Mouse (Mus musculus): Measurements from ENCODE around the gene Brsk2. TPM values are rescaled to one million over a fixed set of nuclear protein-coding genes. Genes with fewer than 3 reads are reported as not detected.

Brsk2 gene
- total RNA-seq, 2 experiments from 2014 or later = 229 to 232 TPM

GRCm38 (mm10) chr7:142016562-142016961, 67.0 kb downstream of the Brsk2 start:
- intact Hi-C loops (cut with DNase I) = loop anchor here (5.0 kb wide), 1 partner anchor 81 kb away; the partner anchor contains the start of gene Dusp8
- DNase-seq (ENCODE audit: low spot score in 2 of 2) = no peak

GRCm38 (mm10) chr7:142019699-142020098, 70.1 kb downstream of the Brsk2 start:
- DNase-seq (ENCODE audit: low spot score in 2 of 2) = no peak
- intact Hi-C loops (cut with DNase I) = loop anchor here (5.0 kb wide), 1 partner anchor 78 kb away; the partner anchor contains the start of gene Dusp8

- DNase-seq (ENCODE audit: low spot score in 2 of 2) = no peak
- intact Hi-C loops (cut with DNase I) = no loop called here
Observed at GRCm38 (mm10) chr7:142020827-142021226, 71.3 kb downstream of the Brsk2 start.

GRCm38 (mm10) chr7:142025196-142025595, 75.6 kb downstream of the Brsk2 start:
- intact Hi-C loops (cut with DNase I) = no loop called here

GRCm38 (mm10) chr7:142025926-142026325, 76.4 kb downstream of the Brsk2 start:
- intact Hi-C loops (cut with DNase I) = no loop called here
- no peak for DNase-seq (ENCODE audit: low spot score in 2 of 2)

More at GRCm38 (mm10) chr7:142025196-142025595, 75.6 kb downstream of the Brsk2 start:
- DNase-seq (ENCODE audit: low spot score in 2 of 2) = no peak

- intact Hi-C loops (cut with DNase I) = no loop called here
- DNase-seq (ENCODE audit: low spot score in 2 of 2) = no peak
Observed at GRCm38 (mm10) chr7:142030073-142030472, 80.5 kb downstream of the Brsk2 start.

- DNase-seq (ENCODE audit: low spot score in 2 of 2) = no peak
- intact Hi-C loops (cut with DNase I) = no loop called here
Observed at GRCm38 (mm10) chr7:142034198-142034597, 84.6 kb downstream of the Brsk2 start.

GRCm38 (mm10) chr7:142035048-142035811, 85.7 kb downstream of the Brsk2 start:
- intact Hi-C loops (cut with DNase I) = no loop called here
- no peak for DNase-seq (ENCODE audit: low spot score in 2 of 2)

- DNase-seq (ENCODE audit: low spot score in 2 of 2) = peak; percentile 31 to 36
- intact Hi-C loops (cut with DNase I) = no loop called here
Observed at GRCm38 (mm10) chr7:142037553-142038170, 88.1 kb downstream of the Brsk2 start.

- DNase-seq (ENCODE audit: low spot score in 2 of 2) = no peak
- intact Hi-C loops (cut with DNase I) = no loop called here
Observed at GRCm38 (mm10) chr7:142040756-142041155, 91.2 kb downstream of the Brsk2 start.

GRCm38 (mm10) chr7:142045344-142045743, 95.8 kb downstream of the Brsk2 start:
- DNase-seq (ENCODE audit: low spot score in 2 of 2) = no peak
- intact Hi-C loops (cut with DNase I) = no loop called here

GRCm38 (mm10) chr7:142045932-142046331, 96.4 kb downstream of the Brsk2 start:
- intact Hi-C loops (cut with DNase I) = no loop called here
- no peak for DNase-seq (ENCODE audit: low spot score in 2 of 2)

GRCm38 (mm10) chr7:142050536-142050935, 101.0 kb downstream of the Brsk2 start:
- intact Hi-C loops (cut with DNase I) = no loop called here
- no peak for DNase-seq (ENCODE audit: low spot score in 2 of 2)

Small RNAs within 50 kb of the gene (microRNA-seq; reads per million reads assigned to microRNA genes)
- gene Mir3104 = 4.1 reads per million, percentile 11 among the genes with 10 or more reads in this experiment

Other genes starting within 250 kb of the Brsk2 start
- not detected for gene Muc5ac, start 160.8 kb upstream of the Brsk2 start, total RNA-seq (2021)
- gene Muc5b, start 110.7 kb upstream of the Brsk2 start, total RNA-seq (2021) = not detected
- gene Tollip, start 31.2 kb upstream of the Brsk2 start, total RNA-seq (2021) = 100 to 1,000 TPM; 131 to 140 TPM
- gene Mob2, start 111.3 kb downstream of the Brsk2 start, total RNA-seq (2021) = 10 to 100 TPM; 34.6 to 37.5 TPM
- gene Dusp8, start 146.1 kb downstream of the Brsk2 start, total RNA-seq (2021) = 100 to 1,000 TPM; 151 to 163 TPM
- gene Gm45618, start 171.0 kb downstream of the Brsk2 start, total RNA-seq (2021) = not detected
- gene Gm39115, start 186.3 kb downstream of the Brsk2 start, total RNA-seq (2021) = not detected
- not detected for gene Gm45337, start 194.9 kb downstream of the Brsk2 start, total RNA-seq (2021)
- gene Gm29735, start 207.4 kb downstream of the Brsk2 start, total RNA-seq (2021) = not detected
- gene Gm4553, start 216.0 kb downstream of the Brsk2 start, total RNA-seq (2021) = not detected
- gene Krtap5-2, start 226.3 kb downstream of the Brsk2 start, total RNA-seq (2021) = not detected
- not detected for gene Gm10153, start 240.6 kb downstream of the Brsk2 start, total RNA-seq (2021)

All from left cerebral cortex, postnatal 36 days (tissue).